Mouse (Mus musculus): Measurements from ENCODE around the gene Plekhm3. TPM values are rescaled to one million over a fixed set of nuclear protein-coding genes. Genes with fewer than 3 reads are reported as not detected.

Gene Plekhm3
- polyA plus RNA-seq, 1 experiment from 2014 or later: 10.9 TPM

DNA sequence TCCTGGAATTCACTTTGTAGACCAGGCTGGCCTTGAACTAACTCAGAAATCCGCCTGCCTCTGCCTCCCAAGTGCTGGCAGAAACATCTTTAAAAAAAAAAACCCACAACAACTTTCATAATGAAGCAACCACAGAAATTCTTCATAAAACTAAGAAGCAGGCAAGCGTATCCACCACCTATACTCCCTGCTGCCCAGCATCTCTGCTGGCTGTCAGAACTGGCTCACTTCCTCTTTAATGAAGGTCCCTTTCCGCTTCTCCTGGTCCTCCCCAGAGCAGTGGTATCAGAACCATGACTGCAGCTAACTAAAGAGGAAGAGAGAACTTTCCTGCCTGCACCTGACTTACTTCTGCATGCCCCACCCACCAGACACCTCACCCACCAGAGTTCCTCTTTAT, 31.0 kb downstream of the Plekhm3 start:
- Histone ChIP-seq H3K4me3 (no peak overlapping the region), H3K4me2 (replicated peaks) (no peak overlapping the region), H3K27ac (replicated peaks) (no peak overlapping the region), H3K36me3 (no peaks in the 10 kb centered on the region), H3K9me3 (no peaks in the 10 kb centered on the region), H3K27me3 (0 out of 2 replicates have a peak, but pooled peaks cover 5% of the 10 kb centered on the region), H3K4me1 (0 out of 2 replicates have a peak, but pooled peaks cover 5% of the 10 kb centered on the region), H3K9ac (replicated peaks) (no peak overlapping the region)
- WGBS: 76% methylated on average over 3 of the region's 3 CpGs
- ATAC-seq (replicated peaks): no peak

- no peaks in the 10 kb centered on the region for H3K9me3 ChIP-seq
- H3K27ac ChIP-seq (replicated peaks): no peak overlapping the region
- no peak overlapping the region for H3K4me2 ChIP-seq (replicated peaks)
- no peak for ATAC-seq (replicated peaks)
- peak overlapping the region; percentile 7 for H3K9ac ChIP-seq (replicated peaks)
- WGBS: 56% methylated on average over 12 of the region's 12 CpGs
- H3K4me1 ChIP-seq: 0 out of 2 replicates have a peak, but pooled peaks cover 6% of the 10 kb centered on the region
- H3K4me3 ChIP-seq: no peak overlapping the region
- H3K36me3 ChIP-seq: no peaks in the 10 kb centered on the region
- 0 out of 2 replicates have a peak, but pooled peaks cover 8% of the 10 kb centered on the region for H3K27me3 ChIP-seq
Measured at GRCm38 (mm10) chr1:64924283-64924682, 32.3 kb downstream of the Plekhm3 start.

DNA sequence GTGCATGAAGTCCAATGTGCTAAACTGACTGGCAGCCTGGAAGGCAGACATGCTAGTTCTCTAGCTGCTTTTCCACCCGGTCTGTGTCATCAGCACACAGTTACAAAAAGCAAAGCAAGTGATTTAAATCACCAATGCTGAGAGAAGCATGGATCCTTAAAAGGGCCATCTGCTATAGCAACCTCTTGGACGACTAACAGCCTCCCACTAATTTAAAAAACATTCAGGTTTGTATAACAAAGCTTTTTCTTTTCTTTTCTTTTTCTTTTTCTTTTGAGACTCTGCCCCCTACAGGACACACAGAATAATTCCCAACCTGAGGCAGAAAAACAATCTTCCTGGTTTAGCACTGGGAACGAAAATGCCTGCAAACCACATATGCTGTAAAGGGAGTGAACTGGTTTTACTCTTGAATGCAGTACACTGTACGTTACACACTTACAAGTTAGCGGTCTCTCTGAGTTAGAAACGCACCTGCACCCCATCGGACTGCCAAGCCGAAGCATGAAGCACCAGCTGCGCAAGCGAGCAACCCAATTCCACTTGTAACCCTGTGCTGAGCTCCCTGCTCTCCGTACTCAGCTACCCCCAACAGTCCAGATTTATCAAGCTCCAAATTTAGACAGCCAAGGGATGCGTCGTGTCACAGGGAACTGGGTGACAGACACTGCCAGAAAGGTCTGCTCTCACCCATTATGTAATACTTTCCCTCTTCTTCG, 37.7 kb downstream of the Plekhm3 start:
- H3K27ac ChIP-seq (replicated peaks): no peak overlapping the region
- WGBS: 40% methylated on average over 14 of the region's 14 CpGs
- H3K4me2 ChIP-seq (replicated peaks): no peak overlapping the region

DNA sequence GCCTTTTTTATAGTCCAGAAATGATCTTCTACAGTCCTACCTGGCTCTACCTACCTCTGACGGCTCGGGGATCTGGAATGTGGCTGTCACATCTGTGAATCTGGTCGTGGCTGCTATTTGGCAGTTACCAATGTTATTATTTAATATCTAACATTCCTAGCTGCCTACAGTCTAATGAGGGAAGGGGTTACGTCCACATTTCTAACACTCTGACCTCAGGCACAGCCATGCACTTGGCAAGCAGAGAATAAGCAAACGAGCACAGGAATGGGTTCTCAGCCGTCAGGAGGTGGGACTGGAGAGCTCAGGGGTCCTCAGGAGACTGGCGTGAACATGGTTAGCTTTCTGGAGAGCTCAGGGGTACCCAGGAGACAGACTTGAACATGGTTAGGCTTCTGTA, 38.7 kb downstream of the Plekhm3 start:
- no peaks in the 10 kb centered on the region for H3K9me3 ChIP-seq
- no peak for ATAC-seq (replicated peaks)
- no peak overlapping the region for H3K4me3 ChIP-seq
- WGBS: 56% methylated on average over 7 of the region's 7 CpGs
- no peak overlapping the region for H3K27ac ChIP-seq (replicated peaks)
- H3K9ac ChIP-seq (replicated peaks): no peak overlapping the region
- no peaks in the 10 kb centered on the region for H3K36me3 ChIP-seq
- peaks cover 34% of the 10 kb centered on the region for H3K4me1 ChIP-seq
- H3K4me2 ChIP-seq (replicated peaks): no peak overlapping the region
- peaks cover 22% of the 10 kb centered on the region; the same call in 1 of the 2 replicates for H3K27me3 ChIP-seq

More for the DNA sequence above, 37.7 kb downstream of the Plekhm3 start:
- H3K27me3 ChIP-seq: peaks cover 22% of the 10 kb centered on the region; the same call in 1 of the 2 replicates
- H3K9me3 ChIP-seq: no peaks in the 10 kb centered on the region
- H3K36me3 ChIP-seq: no peaks in the 10 kb centered on the region
- ATAC-seq (replicated peaks): peak; percentile 64
- peaks cover 34% of the 10 kb centered on the region for H3K4me1 ChIP-seq
- no peak overlapping the region for H3K9ac ChIP-seq (replicated peaks)
- H3K4me3 ChIP-seq: no peak overlapping the region

- Histone ChIP-seq H3K4me3 (no peak overlapping the region), H3K27me3 (peaks cover 22% of the 10 kb centered on the region; the same call in 1 of the 2 replicates), H3K9ac (replicated peaks) (no peak overlapping the region), H3K4me1 (peaks cover 34% of the 10 kb centered on the region), H3K36me3 (no peaks in the 10 kb centered on the region), H3K4me2 (replicated peaks) (no peak overlapping the region), H3K27ac (replicated peaks) (no peak overlapping the region), H3K9me3 (no peaks in the 10 kb centered on the region)
- peak; percentile 34; the same call in 1 of the 2 replicates for ATAC-seq (replicated peaks)
- 6% methylated on average over 5 of the region's 5 CpGs for WGBS
Measured at GRCm38 (mm10) chr1:64916884-64917507, 39.6 kb downstream of the Plekhm3 start.

- Histone ChIP-seq H3K4me3 (no peak overlapping the region), H3K4me2 (replicated peaks) (no peak overlapping the region), H3K9me3 (no peaks in the 10 kb centered on the region), H3K27me3 (peaks cover 15% of the 10 kb centered on the region; the same call in 1 of the 2 replicates), H3K27ac (replicated peaks) (no peak overlapping the region), H3K9ac (replicated peaks) (no peak overlapping the region), H3K36me3 (no peaks in the 10 kb centered on the region), H3K4me1 (peaks cover 34% of the 10 kb centered on the region)
- 90% methylated on average over 3 of the region's 3 CpGs for WGBS
- ATAC-seq (replicated peaks): no peak
Measured at GRCm38 (mm10) chr1:64914356-64914755, 42.3 kb downstream of the Plekhm3 start.

DNA sequence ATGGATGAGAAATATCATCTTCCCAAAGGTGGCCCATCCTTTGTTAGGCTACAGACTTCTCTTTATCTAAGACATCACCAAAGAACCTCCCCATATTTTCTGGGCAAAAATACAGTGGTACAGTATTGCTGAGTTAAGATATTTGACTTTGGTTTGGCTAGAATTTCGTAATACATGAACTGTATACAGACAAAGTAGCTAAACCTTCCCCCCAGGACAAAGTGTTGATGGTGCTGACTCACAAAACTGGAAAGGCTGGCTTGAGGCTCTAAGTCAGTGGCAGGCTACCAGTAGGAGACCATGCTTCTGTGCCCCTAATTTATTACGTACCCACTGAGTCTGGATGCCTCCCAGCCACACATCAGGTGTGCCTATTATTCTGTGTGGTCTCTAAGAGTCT, 48.9 kb downstream of the Plekhm3 start:
- ATAC-seq (replicated peaks): no peak
- Histone ChIP-seq H3K4me3 (no peak overlapping the region), H3K9ac (replicated peaks) (no peak overlapping the region), H3K27ac (replicated peaks) (no peak overlapping the region), H3K36me3 (no peaks in the 10 kb centered on the region), H3K4me1 (no peaks in the 10 kb centered on the region), H3K9me3 (no peaks in the 10 kb centered on the region), H3K27me3 (no peaks in the 10 kb centered on the region), H3K4me2 (replicated peaks) (no peak overlapping the region)
- 73% methylated on average over 2 of the region's 2 CpGs for WGBS

GRCm38 (mm10) chr1:64906226-64906625, 50.4 kb downstream of the Plekhm3 start:
- no peaks in the 10 kb centered on the region for H3K36me3 ChIP-seq
- no peaks in the 10 kb centered on the region for H3K4me1 ChIP-seq
- ATAC-seq (replicated peaks): no peak
- H3K9me3 ChIP-seq: no peaks in the 10 kb centered on the region
- no peak overlapping the region for H3K4me2 ChIP-seq (replicated peaks)
- no peaks in the 10 kb centered on the region for H3K27me3 ChIP-seq
- H3K27ac ChIP-seq (replicated peaks): no peak overlapping the region
- WGBS: 74% methylated on average over 1 of the region's 1 CpGs
- H3K9ac ChIP-seq (replicated peaks): no peak overlapping the region
- no peak overlapping the region for H3K4me3 ChIP-seq

DNA sequence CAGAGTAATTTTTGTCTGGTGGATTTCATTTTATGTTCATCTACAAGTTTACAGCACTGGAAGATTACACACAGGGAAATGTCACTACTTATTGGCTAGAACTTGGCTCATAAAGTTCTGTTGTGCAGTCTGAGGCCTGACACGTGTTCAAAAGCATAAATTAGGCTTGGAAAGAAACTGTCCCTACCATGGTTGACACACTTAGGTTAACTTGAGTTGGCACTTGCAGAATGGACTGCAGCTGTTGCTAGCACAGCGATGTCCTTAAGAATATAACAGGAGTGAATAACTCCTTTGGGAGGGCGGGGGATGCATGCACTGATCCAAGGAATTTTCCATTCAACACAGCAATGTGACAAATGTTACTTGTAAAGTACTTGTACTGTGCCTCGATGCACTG, 53.2 kb downstream of the Plekhm3 start:
- Histone ChIP-seq H3K9me3 (no peaks in the 10 kb centered on the region), H3K9ac (replicated peaks) (no peak overlapping the region), H3K27me3 (no peaks in the 10 kb centered on the region), H3K27ac (replicated peaks) (no peak overlapping the region), H3K4me3 (no peak overlapping the region), H3K4me2 (replicated peaks) (no peak overlapping the region), H3K4me1 (no peaks in the 10 kb centered on the region), H3K36me3 (no peaks in the 10 kb centered on the region)
- 67% methylated on average over 4 of the region's 4 CpGs for WGBS
- ATAC-seq (replicated peaks): 0 out of 2 replicates have a peak, but pooled peaks have one; percentile 38

DNA sequence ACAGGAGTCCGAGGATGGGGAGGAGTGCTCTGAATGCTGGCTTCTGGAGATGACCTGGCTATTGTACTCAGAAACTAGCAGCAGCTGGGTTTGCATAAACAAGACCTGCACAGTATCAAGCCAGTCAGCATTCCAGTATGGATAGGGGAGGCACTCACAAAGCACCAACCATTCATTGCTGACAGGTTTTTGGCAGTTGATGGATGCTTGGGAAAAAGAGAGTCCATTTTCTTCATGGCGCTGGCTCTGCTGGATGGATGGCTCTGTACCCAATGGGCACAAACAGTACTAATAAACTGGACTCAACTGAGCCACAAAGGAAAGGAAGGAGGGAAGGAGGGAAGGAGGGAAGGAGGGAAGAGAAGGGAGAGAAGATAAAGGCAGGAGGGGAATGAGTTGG, 53.8 kb downstream of the Plekhm3 start:
- no peaks in the 10 kb centered on the region for H3K27me3 ChIP-seq
- H3K9ac ChIP-seq (replicated peaks): no peak overlapping the region
- H3K4me2 ChIP-seq (replicated peaks): no peak overlapping the region
- H3K36me3 ChIP-seq: no peaks in the 10 kb centered on the region
- H3K9me3 ChIP-seq: no peaks in the 10 kb centered on the region
- H3K4me1 ChIP-seq: no peaks in the 10 kb centered on the region
- peak; percentile 60; the same call in 1 of the 2 replicates for ATAC-seq (replicated peaks)
- no peak overlapping the region for H3K27ac ChIP-seq (replicated peaks)
- WGBS: 40% methylated on average over 2 of the region's 2 CpGs
- no peak overlapping the region for H3K4me3 ChIP-seq

- Histone ChIP-seq H3K36me3 (no peaks in the 10 kb centered on the region), H3K27me3 (no peaks in the 10 kb centered on the region), H3K4me3 (no peak overlapping the region), H3K27ac (replicated peaks) (no peak overlapping the region), H3K4me2 (replicated peaks) (no peak overlapping the region), H3K9ac (replicated peaks) (no peak overlapping the region), H3K4me1 (no peaks in the 10 kb centered on the region), H3K9me3 (no peaks in the 10 kb centered on the region)
- WGBS: 90% methylated on average over 3 of the region's 3 CpGs
- ATAC-seq (replicated peaks): no peak
Measured at GRCm38 (mm10) chr1:64899763-64900162, 56.9 kb downstream of the Plekhm3 start.

DNA sequence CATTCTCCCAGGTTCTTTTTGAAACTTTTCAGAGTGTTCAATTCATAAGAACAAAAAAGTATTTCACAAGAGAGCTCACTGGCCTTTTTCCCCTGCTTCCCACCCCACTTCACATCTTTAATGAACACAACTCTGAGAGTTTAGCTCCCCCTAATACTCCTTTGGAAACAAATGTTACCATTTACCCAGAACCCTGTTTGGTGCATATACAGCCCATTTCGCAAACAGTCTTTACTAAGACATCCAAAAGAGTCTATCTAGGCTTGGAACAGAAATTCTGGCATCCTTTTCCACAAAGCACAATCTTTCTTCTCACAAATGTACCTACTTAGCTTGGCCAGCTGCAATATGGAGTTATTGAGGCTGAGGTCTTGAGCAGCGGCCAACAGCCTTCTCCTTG, 59.1 kb downstream of the Plekhm3 start:
- Histone ChIP-seq H3K27ac (replicated peaks) (no peak overlapping the region), H3K9ac (replicated peaks) (no peak overlapping the region), H3K4me1 (no peaks in the 10 kb centered on the region), H3K9me3 (no peaks in the 10 kb centered on the region), H3K27me3 (no peaks in the 10 kb centered on the region), H3K4me3 (no peak overlapping the region), H3K4me2 (replicated peaks) (no peak overlapping the region), H3K36me3 (no peaks in the 10 kb centered on the region)
- ATAC-seq (replicated peaks): no peak
- 60% methylated on average over 2 of the region's 2 CpGs for WGBS

Measured in forebrain, embryonic 15.5 days (tissue).